Mouse (Mus musculus) thymus, adult 2 months (tissue): Measurements from ENCODE around the gene Clstn2.

Experiments
- CTCF ChIP-seq: fragments of 200-500 bp; IDR thresholded peaks from 2 replicates; pipeline ENCODE4 v1.5.1; 2012; ENCODE audit warnings: mild to moderate bottlenecking, control low read depth, low read length, moderate library complexity, borderline replicate concordance; ENCODE audit not compliant: control insufficient read depth, poor library complexity, insufficient read depth; ENCODE audit errors: extremely low read depth
- POLR2A ChIP-seq: fragments of 200-500 bp; IDR thresholded peaks from 2 replicates; pipeline ENCODE4 v1.6.1; 2012; ENCODE audit warnings: mild to moderate bottlenecking, low read length, control low read depth, moderate library complexity; ENCODE audit not compliant: control insufficient read depth, poor library complexity, insufficient read depth; ENCODE audit errors: extremely low read depth

DNA sequence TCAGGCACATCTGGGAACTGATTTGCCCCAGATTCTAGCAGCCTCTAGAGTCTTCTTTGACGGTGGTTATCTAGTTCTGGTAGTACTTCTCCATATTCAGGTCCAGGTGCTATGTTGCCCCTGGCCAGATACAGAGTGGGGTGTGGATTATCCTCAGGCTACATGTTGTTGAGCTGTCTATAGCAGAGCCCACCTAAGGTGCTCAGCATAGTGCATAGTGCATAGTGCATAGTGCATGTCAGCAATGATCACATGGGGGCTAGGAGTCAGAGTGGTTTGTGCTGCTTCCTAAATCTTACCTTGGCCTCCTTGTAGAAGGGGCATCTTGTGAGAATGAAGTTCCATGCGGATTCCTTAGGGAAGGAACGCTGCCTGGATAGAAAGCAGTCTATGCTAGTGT lies 556.5 kb downstream of the Clstn2 start:
- TF ChIP-seq CTCF (no peak), POLR2A (no peak)
